Mouse (Mus musculus): ENCODE measurements at regions not wholly inside any gene's neighbourhood (a gene's known extent, or its start where the extent isn't known, plus 50 kb on each side); places are given as distances from the start of the nearest gene placed in this dataset.

- CTCF ChIA-PET: interaction anchor here in 2 of 4 experiments (0.7 kb wide), 2 partner anchors 20 to 190 kb away, joined by 3 to 4 read pairs; no protein-coding TSS in a partner anchor
- POLR2A ChIA-PET: interaction anchor here in 1 of 4 experiments (1.7 kb wide), 1 partner anchor 75 kb away, joined by 5 read pairs; the partner anchor contains the start of gene Tnrc6c
Measured at GRCm38 (mm10) chr11:117579121-117579520, 75.0 kb upstream of the Tnrc6c start.

DNA sequence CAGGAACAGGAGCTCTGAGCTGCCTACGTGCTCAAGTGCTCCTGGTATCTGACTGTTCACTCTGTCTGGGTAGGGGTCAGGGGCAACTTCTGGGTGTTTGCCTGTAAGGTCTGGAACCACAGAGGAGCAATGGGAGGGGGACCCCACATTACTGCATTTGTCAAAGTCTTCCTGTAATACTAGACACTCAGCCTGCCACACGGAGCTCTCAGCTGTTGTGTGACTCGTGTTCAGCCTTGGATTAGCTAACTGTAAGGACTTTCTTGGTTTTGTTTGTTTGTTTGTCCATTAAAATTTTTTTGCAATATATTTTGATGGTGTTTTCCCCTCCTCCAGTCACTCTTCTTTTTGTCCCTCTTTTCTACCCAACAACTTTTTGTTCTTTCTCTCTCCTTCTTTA is 74.4 kb upstream of the Tnrc6c start:
- ChIA-PET CTCF (interaction anchor here in 2 of 4 experiments (0.7 kb wide), 2 partner anchors 19 to 190 kb away, joined by 3 to 4 read pairs; no protein-coding TSS in a partner anchor), POLR2A (interaction anchor here in 1 of 4 experiments (1.7 kb wide), 1 partner anchor 75 kb away, joined by 5 read pairs; the partner anchor contains the start of gene Tnrc6c)

DNA sequence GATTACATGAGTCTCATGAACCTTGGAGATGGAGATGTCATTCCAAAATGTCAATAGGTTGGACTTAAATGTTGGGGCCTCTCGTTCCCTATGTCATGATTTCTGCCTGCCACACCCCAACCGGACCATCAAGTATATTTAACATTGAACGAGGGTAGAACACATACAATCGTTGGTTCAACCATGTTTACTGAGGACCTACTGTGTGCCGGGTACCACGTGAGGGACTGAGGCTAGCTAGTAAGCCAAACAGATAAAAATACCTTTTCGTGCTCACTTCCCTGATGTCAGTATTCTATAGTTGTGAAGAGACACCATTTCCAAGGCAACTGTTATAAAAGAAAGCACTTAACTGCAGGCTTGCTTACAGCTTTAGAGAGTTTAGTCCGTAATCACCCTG is 70.6 kb upstream of the Tnrc6c start:
- ChIA-PET POLR2A (interaction anchor here in 2 of 4 experiments (0.6 to 4.2 kb wide), 10 partner anchors 16 to 201 kb away, joined by 3 to 40 read pairs (median 4); partner anchors contain the start of gene Tnrc6c (in 1 of the 2)), CTCF (no interaction called here)

DNA sequence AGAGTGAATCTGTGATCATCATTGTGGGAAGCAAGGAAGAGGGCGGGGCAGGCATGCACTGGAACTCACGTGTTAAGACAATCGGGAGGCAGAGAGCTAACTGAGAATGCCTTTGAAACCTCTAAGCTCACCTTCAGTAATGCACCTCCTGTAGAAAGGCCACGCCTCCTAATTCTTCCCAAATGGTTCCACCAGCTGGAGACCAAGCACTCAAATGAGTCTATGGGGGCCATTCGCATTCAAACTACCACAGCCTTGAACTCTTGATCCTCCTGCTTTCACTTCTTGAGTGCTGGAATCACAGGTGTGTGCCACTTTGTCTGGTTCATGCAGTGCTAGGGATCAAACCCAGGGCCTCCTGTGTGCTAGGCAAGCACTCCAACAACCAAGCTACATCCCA is 68.5 kb upstream of the Tnrc6c start:
- ChIA-PET POLR2A (interaction anchor here (0.5 to 7.3 kb wide), 52 partner anchors 9 to 303 kb away, joined by 3 to 96 read pairs (median 4); partner anchors contain the start of genes Tnrc6c (in 4 of the 4), Birc5 (in 1 of the 4) and Gm11733 (in 1 of the 4)), CTCF (interaction anchor here in 3 of 4 experiments (0.6 to 2.0 kb wide), 10 partner anchors 8 to 262 kb away, joined by 3 to 5 read pairs (median 4); no protein-coding TSS in a partner anchor)

GRCm38 (mm10) chr11:117586063-117586462 is 68.0 kb upstream of the Tnrc6c start:
- POLR2A ChIA-PET: interaction anchor here (0.5 to 7.3 kb wide), 58 partner anchors 9 to 302 kb away, joined by 3 to 96 read pairs (median 4); partner anchors contain the start of genes Tnrc6c (in 4 of the 4), Birc5 (in 1 of the 4) and Gm11733 (in 1 of the 4)

DNA sequence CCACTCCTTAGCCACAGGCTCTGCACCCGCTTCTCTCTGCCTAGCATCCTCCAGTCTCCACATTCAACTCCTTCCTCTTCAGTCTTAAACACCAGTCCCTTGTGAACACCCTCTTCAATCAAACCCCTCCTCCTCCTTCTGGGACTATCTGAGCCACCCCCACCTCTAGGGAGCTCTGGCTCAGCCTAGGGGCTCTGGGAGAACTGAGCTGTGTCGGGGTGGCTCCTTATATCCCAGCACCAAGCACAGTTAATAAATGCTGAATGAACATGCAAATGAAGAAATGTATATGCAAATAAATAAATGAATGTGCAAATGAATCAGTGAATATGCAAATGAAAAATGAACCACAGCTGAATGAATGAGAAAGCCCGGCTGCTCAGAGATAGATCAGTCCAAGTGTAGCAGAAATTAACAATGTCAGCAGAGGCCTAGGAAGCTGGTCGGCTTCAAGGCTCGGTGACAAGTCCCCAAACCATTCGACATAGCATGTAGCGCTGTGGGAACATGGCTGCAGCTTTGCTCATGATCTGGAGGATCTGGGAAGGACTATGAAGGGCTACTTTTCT is 67.1 kb upstream of the Tnrc6c start:
- POLR2A ChIA-PET: interaction anchor here in 3 of 4 experiments (0.6 to 7.3 kb wide), 30 partner anchors 8 to 103 kb away, joined by 3 to 96 read pairs (median 8); partner anchors contain the start of genes Tnrc6c (in 2 of the 3) and Gm11733 (in 1 of the 3)
- CTCF ChIA-PET: interaction anchor here in 2 of 4 experiments (0.9 to 2.0 kb wide), 3 partner anchors 13 to 473 kb away, joined by 3 to 4 read pairs (median 3); no protein-coding TSS in a partner anchor

More at GRCm38 (mm10) chr11:117586063-117586462, 68.0 kb upstream of the Tnrc6c start:
- CTCF ChIA-PET: interaction anchor here in 3 of 4 experiments (0.6 to 2.0 kb wide), 11 partner anchors 7 to 261 kb away, joined by 3 to 5 read pairs (median 3); no protein-coding TSS in a partner anchor

- POLR2A ChIA-PET: interaction anchor here (0.6 to 7.3 kb wide), 19 partner anchors 9 to 224 kb away, joined by 3 to 96 read pairs (median 4); partner anchors contain the start of gene Tnrc6c (in 2 of the 4)
- CTCF ChIA-PET: interaction anchor here in 2 of 4 experiments (0.6 to 1.1 kb wide), 2 partner anchors 23 to 145 kb away, joined by 3 read pairs; no protein-coding TSS in a partner anchor
Measured at GRCm38 (mm10) chr11:117589006-117589405, 65.1 kb upstream of the Tnrc6c start.

GRCm38 (mm10) chr11:117589422-117589821 is 64.7 kb upstream of the Tnrc6c start:
- ChIA-PET POLR2A (interaction anchor here in 3 of 4 experiments (0.6 to 7.3 kb wide), 20 partner anchors 9 to 476 kb away, joined by 3 to 96 read pairs (median 4); partner anchors contain the start of gene Tnrc6c (in 2 of the 3)), CTCF (interaction anchor here in 2 of 4 experiments (0.6 to 1.1 kb wide), 2 partner anchors 22 to 145 kb away, joined by 3 read pairs; no protein-coding TSS in a partner anchor)

DNA sequence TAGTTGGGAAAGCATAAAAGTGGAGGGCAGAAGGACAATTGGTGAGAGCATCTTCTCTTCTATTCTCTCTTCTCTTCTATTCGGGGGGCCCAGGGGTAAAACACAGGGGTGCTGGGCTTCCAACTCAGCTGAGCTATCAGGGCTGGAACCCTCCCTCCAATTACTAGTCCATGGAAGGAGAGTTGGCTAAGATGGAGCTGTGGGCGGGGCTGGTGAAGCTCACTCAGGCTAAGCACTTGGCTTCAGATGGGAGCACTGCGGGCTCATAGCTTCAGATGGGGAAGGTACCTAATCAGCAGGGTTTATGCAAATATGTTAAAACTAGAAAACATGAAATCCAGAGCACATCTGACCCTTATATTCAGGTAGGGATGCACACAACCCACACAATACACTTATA is 61.5 kb upstream of the Tnrc6c start:
- ChIA-PET POLR2A (interaction anchor here in 2 of 4 experiments (0.8 to 11.4 kb wide), 5 partner anchors 12 to 62 kb away, joined by 3 to 116 read pairs (median 9); partner anchors contain the start of gene Tnrc6c (in 1 of the 2)), CTCF (interaction anchor here in 1 of 4 experiments (0.5 kb wide), 1 partner anchor 14 kb away, joined by 6 read pairs; no protein-coding TSS in a partner anchor)

DNA sequence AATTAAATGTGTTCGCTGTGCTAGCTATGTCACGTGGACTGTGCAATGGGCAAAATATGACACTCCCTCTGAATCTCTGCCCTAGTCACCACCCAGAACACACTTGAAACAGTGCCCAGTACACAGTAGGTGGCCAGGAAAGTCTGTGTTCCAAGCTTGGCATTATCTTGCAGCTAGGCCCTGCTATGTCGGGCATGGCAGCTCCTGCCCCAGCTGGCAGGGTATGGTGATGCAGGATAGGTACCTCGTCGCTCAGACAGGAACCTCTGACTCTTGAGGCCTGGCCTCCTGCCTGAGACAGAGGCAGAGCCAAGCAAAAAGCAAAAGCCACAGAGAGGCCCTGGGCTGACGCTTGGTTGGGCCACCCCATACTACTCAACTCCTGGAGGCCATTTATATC is 57.9 kb upstream of the Tnrc6c start:
- ChIA-PET POLR2A (interaction anchor here in 3 of 4 experiments (0.7 to 11.4 kb wide), 12 partner anchors 8 to 58 kb away, joined by 3 to 116 read pairs (median 20); partner anchors contain the start of gene Tnrc6c (in 2 of the 3)), CTCF (interaction anchor here in 2 of 4 experiments (0.6 to 1.4 kb wide), 2 partner anchors 173 to 236 kb away, joined by 4 read pairs; no protein-coding TSS in a partner anchor)

GRCm38 (mm10) chr11:117597754-117598153 is 56.3 kb upstream of the Tnrc6c start:
- POLR2A ChIA-PET: interaction anchor here (0.5 to 11.4 kb wide), 24 partner anchors 7 to 1740 kb away, joined by 3 to 116 read pairs (median 12); partner anchors contain the start of gene Tnrc6c (in 3 of the 4)

DNA sequence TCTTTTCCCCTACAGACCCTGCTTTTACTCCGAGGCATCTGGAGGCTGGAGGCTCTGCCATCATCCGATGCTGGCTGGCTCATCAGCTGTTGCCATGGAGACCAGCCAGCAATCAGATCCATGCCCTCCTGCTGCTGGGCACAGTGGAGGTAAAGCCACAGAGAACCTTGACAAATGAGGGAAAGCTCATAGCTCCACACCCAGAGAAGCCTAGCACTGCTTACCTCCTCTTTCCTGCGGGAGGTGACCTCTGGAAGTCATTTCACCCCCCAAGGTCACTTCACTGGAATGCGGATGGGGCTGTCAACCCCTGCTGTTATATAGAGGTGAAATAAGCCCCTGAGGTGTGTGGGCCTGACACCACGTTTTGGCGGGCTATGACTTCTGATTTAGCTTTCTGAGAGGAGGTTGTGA is 55.9 kb upstream of the Tnrc6c start:
- ChIA-PET CTCF (interaction anchor here in 3 of 4 experiments (0.5 to 2.3 kb wide), 6 partner anchors 11 to 498 kb away, joined by 3 to 7 read pairs (median 4); no protein-coding TSS in a partner anchor), POLR2A (interaction anchor here (0.5 to 11.4 kb wide), 29 partner anchors 9 to 1740 kb away, joined by 3 to 116 read pairs (median 6); partner anchors contain the start of gene Tnrc6c (in 3 of the 4))

More at GRCm38 (mm10) chr11:117597754-117598153, 56.3 kb upstream of the Tnrc6c start:
- CTCF ChIA-PET: interaction anchor here in 3 of 4 experiments (0.5 to 1.6 kb wide), 6 partner anchors 9 to 424 kb away, joined by 3 to 9 read pairs (median 4); no protein-coding TSS in a partner anchor

GRCm38 (mm10) chr11:117598610-117599009 is 55.5 kb upstream of the Tnrc6c start:
- CTCF ChIA-PET: interaction anchor here in 3 of 4 experiments (0.5 to 2.3 kb wide), 7 partner anchors 11 to 498 kb away, joined by 3 to 7 read pairs (median 4); no protein-coding TSS in a partner anchor
- POLR2A ChIA-PET: interaction anchor here (0.6 to 11.4 kb wide), 30 partner anchors 8 to 1739 kb away, joined by 3 to 116 read pairs (median 6); partner anchors contain the start of gene Tnrc6c (in 3 of the 4)

GRCm38 (mm10) chr11:117599049-117599787 is 54.9 kb upstream of the Tnrc6c start:
- POLR2A ChIA-PET: interaction anchor here (0.6 to 11.4 kb wide), 36 partner anchors 8 to 703 kb away, joined by 3 to 116 read pairs (median 4); partner anchors contain the start of genes Tnrc6c (in 3 of the 4) and Usp36 (in 1 of the 4)

DNA sequence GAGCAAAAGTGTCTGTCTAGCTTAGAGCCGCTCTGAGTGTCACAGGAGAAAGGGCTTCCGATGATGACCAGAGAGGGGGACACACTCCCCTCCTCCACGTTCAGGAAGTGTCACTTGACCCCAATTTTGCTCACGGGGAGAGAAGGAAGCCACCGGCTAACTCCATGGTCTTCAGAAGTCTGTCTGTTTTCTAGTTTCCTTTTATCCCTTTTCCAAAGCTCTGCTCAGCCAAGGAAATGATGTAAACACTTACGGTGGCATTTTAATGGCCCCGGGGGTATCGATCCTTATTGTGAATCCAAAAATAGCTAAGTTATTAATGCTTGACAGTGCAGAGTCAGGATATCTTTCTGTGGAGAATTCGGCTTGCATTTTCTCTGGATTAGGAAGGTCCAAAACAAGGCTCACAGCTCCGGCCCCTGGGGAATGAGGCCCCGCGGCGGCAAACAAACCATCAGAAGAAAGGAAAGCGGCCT is 54.3 kb upstream of the Tnrc6c start:
- ChIA-PET CTCF (interaction anchor here in 2 of 4 experiments (1.2 to 2.3 kb wide), 3 partner anchors 12 to 14 kb away, joined by 3 to 7 read pairs (median 5); no protein-coding TSS in a partner anchor), POLR2A (interaction anchor here (0.6 to 11.4 kb wide), 27 partner anchors 7 to 690 kb away, joined by 3 to 116 read pairs (median 6); partner anchors contain the start of genes Tnrc6c (in 3 of the 4), Gm11733 (in 1 of the 4) and Usp36 (in 1 of the 4))

More at GRCm38 (mm10) chr11:117599049-117599787, 54.9 kb upstream of the Tnrc6c start:
- CTCF ChIA-PET: interaction anchor here (0.5 to 2.3 kb wide), 8 partner anchors 10 to 580 kb away, joined by 3 to 7 read pairs (median 4); no protein-coding TSS in a partner anchor

GRCm38 (mm10) chr11:117601147-117601546 is 52.9 kb upstream of the Tnrc6c start:
- ChIA-PET CTCF (interaction anchor here in 2 of 4 experiments (0.6 kb wide), 2 partner anchors 108 to 184 kb away, joined by 4 to 5 read pairs; no protein-coding TSS in a partner anchor), POLR2A (interaction anchor here in 3 of 4 experiments (0.6 to 11.4 kb wide), 17 partner anchors 9 to 162 kb away, joined by 3 to 116 read pairs (median 10); partner anchors contain the start of gene Tnrc6c (in 3 of the 3))

Data from embryonic stem cell, embryonic (primary cell).